Mouse (Mus musculus): ENCODE results near the gene Grn. TPM values are rescaled to one million over a fixed set of nuclear protein-coding genes. Genes with fewer than 3 reads are reported as not detected.

Grn gene
- total and polyA plus RNA-seq, 3 experiments: 63.7 to 453 (median 106) TPM

DNA sequence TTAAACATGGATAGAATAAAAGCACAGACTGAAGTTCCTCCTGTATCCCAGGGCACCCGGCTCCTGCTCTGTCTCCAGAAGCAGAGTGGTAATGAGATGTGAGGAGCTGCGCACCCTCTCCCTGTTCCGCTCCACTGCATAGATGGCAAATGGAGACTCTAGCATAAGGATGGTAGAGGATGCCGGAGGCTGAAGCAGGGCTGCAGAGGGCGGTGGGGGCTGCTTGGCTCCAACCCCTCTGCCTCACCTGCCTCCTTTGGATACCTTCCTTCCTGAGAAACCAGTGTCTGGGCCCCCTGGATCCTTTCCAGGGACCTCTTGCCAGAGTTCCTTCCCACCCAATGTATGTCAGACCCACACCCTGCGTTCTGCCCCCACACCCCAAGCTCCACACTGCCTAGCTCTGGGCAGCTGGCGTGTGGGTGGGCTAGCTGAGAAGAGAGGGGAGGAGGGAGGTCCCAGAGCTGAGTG is 33.4 kb upstream of the Grn start:
- Histone ChIP-seq H3K4me1 (ENCODE audit: control insufficient read depth in 1 of 2, insufficient read depth in 2 of 2) (peaks cover 13 to 18% of the 10 kb centered on the region in 2 experiments; a peak in 3 of 4 replicates), H3K27me3 (replicated peaks) (peaks cover 49% of the 10 kb centered on the region)
- TF ChIP-seq MEF2A (IDR thresholded peaks at IDR 0.05; ENCODE audit: borderline replicate concordance, low read depth, low read length): no peak
- no peak for TF ChIP-seq EP300 (IDR thresholded peaks at IDR 0.05; ENCODE audit: low read length)
- no peak for TF ChIP-seq UBTF (IDR thresholded peaks at IDR 0.05; ENCODE audit: low read depth, low read length)
- TF ChIP-seq TCF12 (IDR thresholded peaks at IDR 0.05; ENCODE audit: low read depth, low read length): no peak
- TF ChIP-seq ZKSCAN1 (IDR thresholded peaks at IDR 0.05; ENCODE audit: borderline replicate concordance, low read depth, low read length): no peak
- TF ChIP-seq SIN3A (IDR thresholded peaks at IDR 0.05; ENCODE audit: low read length): no peak
- no peak for TF ChIP-seq ZMIZ1 (IDR thresholded peaks at IDR 0.05; ENCODE audit: low read depth, low read length)
- no peak for TF ChIP-seq PAX5 (IDR thresholded peaks at IDR 0.05; ENCODE audit: low read length)
- TF ChIP-seq RCOR1 (conservative IDR thresholded peaks at IDR 0.05; ENCODE audit: low read depth, low read length): no peak
- TF ChIP-seq TBP (conservative IDR thresholded peaks at IDR 0.05; ENCODE audit: low read depth, low read length): no peak

DNA sequence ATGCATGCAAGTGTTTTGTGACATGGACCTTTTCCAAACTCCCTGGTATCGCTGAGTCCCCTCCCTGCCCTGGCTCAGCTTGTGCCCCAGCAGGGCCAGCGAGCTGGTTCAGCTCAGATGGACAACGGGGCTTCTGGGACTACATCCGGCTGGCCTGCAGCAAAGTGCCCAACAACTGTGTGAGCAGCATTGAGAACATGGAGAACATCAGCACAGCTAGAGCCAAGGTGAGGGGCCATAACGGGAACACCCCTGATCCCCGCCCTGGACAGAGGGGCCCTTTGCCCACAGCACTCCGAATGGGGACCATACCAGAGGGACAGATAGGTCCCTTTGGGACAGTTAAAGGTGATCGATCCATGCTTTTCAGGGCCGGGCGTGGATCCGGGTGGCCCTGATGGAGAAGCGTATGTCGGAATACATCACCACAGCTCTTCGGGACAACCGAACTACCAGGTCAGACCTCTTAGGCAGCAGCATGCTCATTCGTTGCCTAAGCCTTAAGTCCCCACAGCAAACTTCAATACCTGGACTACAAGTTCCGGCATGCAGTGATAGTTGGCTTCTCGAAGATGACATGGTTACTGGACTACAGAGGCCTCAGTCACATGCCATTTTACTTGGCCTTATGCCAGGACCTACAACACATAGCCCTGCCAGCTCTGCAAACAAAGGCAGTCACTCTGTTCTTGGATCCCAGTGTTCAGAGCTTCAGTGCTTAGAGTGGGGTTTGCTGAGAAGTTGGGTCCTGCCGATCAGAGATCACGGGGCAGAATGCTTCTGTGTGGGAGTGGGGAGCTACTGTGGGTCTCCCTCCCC is 31.9 kb upstream of the Grn start:
- no peak for DNase-seq (ENCODE audit: extremely low read depth)
- in situ Hi-C loops (cut with MboI; ENCODE audit: low pct_ligation_motif_present, low pct_unique_long_range_greater_than_20kb, low sequenced_read_pairs) (no loop called here), dilution Hi-C loops (cut with MboI; ENCODE audit: extremely low pct_ligation_motif_present, extremely low pct_unique_long_range_greater_than_20kb, low sequenced_read_pairs) (no loop called here)
- H3K9me3 ChIP-seq (replicated peaks; ENCODE audit: low read length): no peaks in the 10 kb centered on the region
- no peak overlapping the region for H3K4me2 ChIP-seq (ENCODE audit: insufficient read depth, low read depth, poor library complexity, severe bottlenecking)
- H3K4me3 ChIP-seq (replicated peaks in 1 of 3; ENCODE audit: low read depth in 2 of 3, low read length in 2 of 3, poor library complexity in 1 of 3): no peak overlapping the region
- TF ChIP-seq USF1 (IDR thresholded peaks at IDR 0.05; ENCODE audit: low read depth, low read length) (no peak), MAX (IDR thresholded peaks at IDR 0.05; ENCODE audit: low read length) (no peak), ZNF384 (IDR thresholded peaks at IDR 0.05; ENCODE audit: low read depth, low read length) (no peak), ZC3H11A (IDR thresholded peaks at IDR 0.05; ENCODE audit: low read depth, low read length) (no peak), CTCF (conservative IDR thresholded peaks at IDR 0.05 in 1 of 2, IDR thresholded peaks at IDR 0.05 in 1 of 2; ENCODE audit: low read depth in 2 of 2, low read length in 2 of 2) (no peak), CHD1 (IDR thresholded peaks at IDR 0.05; ENCODE audit: low read depth, low read length) (no peak), ZKSCAN1 (IDR thresholded peaks at IDR 0.05; ENCODE audit: borderline replicate concordance, low read depth, low read length) (no peak)
- no peaks in the 10 kb centered on the region for H3K79me2 ChIP-seq (replicated peaks; ENCODE audit: control insufficient read depth, extremely low read depth, insufficient read depth, poor library complexity, severe bottlenecking)
- H3K27me3 ChIP-seq (replicated peaks): peaks cover 34% of the 10 kb centered on the region
- peaks cover 21 to 35% of the 10 kb centered on the region in 2 experiments for H3K36me3 ChIP-seq (replicated peaks in 1 of 2; ENCODE audit: control insufficient read depth in 1 of 2, insufficient read depth in 1 of 2, low read length in 1 of 2)
- H3K4me1 ChIP-seq (ENCODE audit: control insufficient read depth in 1 of 2, insufficient read depth in 2 of 2): peaks cover 13 to 18% of the 10 kb centered on the region in 2 experiments; a peak in 3 of 4 replicates
- no peak overlapping the region for H3K27ac ChIP-seq (ENCODE audit: insufficient read depth, low read depth)
- no peak overlapping the region for H3K9ac ChIP-seq (ENCODE audit: insufficient read depth, low read depth)

More for the DNA sequence above, 33.4 kb upstream of the Grn start:
- H3K79me2 ChIP-seq (replicated peaks; ENCODE audit: control insufficient read depth, extremely low read depth, insufficient read depth, poor library complexity, severe bottlenecking): no peaks in the 10 kb centered on the region
- in situ Hi-C loops (cut with MboI; ENCODE audit: low pct_ligation_motif_present, low pct_unique_long_range_greater_than_20kb, low sequenced_read_pairs) (no loop called here), dilution Hi-C loops (cut with MboI; ENCODE audit: extremely low pct_ligation_motif_present, extremely low pct_unique_long_range_greater_than_20kb, low sequenced_read_pairs) (no loop called here)
- no peak overlapping the region for H3K4me2 ChIP-seq (ENCODE audit: insufficient read depth, low read depth, poor library complexity, severe bottlenecking)
- H3K36me3 ChIP-seq (replicated peaks in 1 of 2; ENCODE audit: control insufficient read depth in 1 of 2, insufficient read depth in 1 of 2, low read length in 1 of 2): peaks cover 6 to 20% of the 10 kb centered on the region in 2 experiments
- H3K9me3 ChIP-seq (replicated peaks; ENCODE audit: low read length): no peaks in the 10 kb centered on the region
- H3K27ac ChIP-seq (ENCODE audit: insufficient read depth, low read depth): no peak overlapping the region
- H3K9ac ChIP-seq (ENCODE audit: insufficient read depth, low read depth): no peak overlapping the region
- DNase-seq (ENCODE audit: extremely low read depth): no peak
- no peak overlapping the region for H3K4me3 ChIP-seq (replicated peaks in 1 of 3; ENCODE audit: low read depth in 2 of 3, low read length in 2 of 3, poor library complexity in 1 of 3)

All from CH12.LX (cell line).